Mouse (Mus musculus) stomach, embryonic 16.5 days (tissue): ENCODE data around the gene Dok3. TPM values are rescaled to one million over a fixed set of nuclear protein-coding genes. Genes with fewer than 3 reads are reported as not detected.
A peak's percentile ranks its signal among the peaks of the same experiment; 100 is the strongest.

Source experiments
- ATAC-seq: fragments of 200-750 bp; cut with Nextera tagmentation; 2 replicates; pipeline ENCODE4 v1.8.0; 2017; ENCODE audit warnings: moderate number of reproducible peaks, moderate TSS enrichment; ENCODE audit not compliant: insufficient read depth, low FRiP score
- H3K27ac ChIP-seq: fragments of 300-500 bp; sonication (generic); 2 replicates; pipeline ENCODE4 v1.5.1; 2014; ENCODE audit warnings: low read length
- H3K27me3 ChIP-seq: fragments of 300-500 bp; sonication (generic); 2 replicates; pipeline ENCODE4 v1.6.1; 2014; ENCODE audit warnings: low read length, control low read depth, mixed read lengths; ENCODE audit not compliant: control insufficient read depth, insufficient read depth
- H3K36me3 ChIP-seq: fragments of 300-500 bp; sonication (generic); 2 replicates; pipeline ENCODE4 v1.6.1; 2014; ENCODE audit warnings: low read length; ENCODE audit not compliant: control insufficient read depth, insufficient read depth
- H3K4me1 ChIP-seq: fragments of 300-500 bp; sonication (generic); 2 replicates; pipeline ENCODE4 v1.6.1; 2014; ENCODE audit warnings: low read length, control low read depth, mixed read lengths; ENCODE audit not compliant: control insufficient read depth, insufficient read depth
- H3K4me2 ChIP-seq: fragments of 300-500 bp; sonication (generic); 2 replicates; pipeline ENCODE4 v1.6.1; 2014; ENCODE audit warnings: low read depth, low read length, mixed read lengths
- H3K4me3 ChIP-seq: fragments of 300-500 bp; sonication (generic); replicated peaks from 2 replicates; pipeline ENCODE4 v1.5.1; 2014; ENCODE audit warnings: mild to moderate bottlenecking, low read length
- H3K9ac ChIP-seq: fragments of 300-500 bp; sonication (generic); 2 replicates; pipeline ENCODE4 v1.6.1; 2014; ENCODE audit warnings: low read length
- H3K9me3 ChIP-seq: fragments of 300-500 bp; sonication (generic); replicated peaks from 2 replicates; pipeline ENCODE4 v1.6.1; 2016; ENCODE audit warnings: low read length, control low read depth; ENCODE audit not compliant: control insufficient read depth
- WGBS: fragments of 180-500 bp; shearing (Covaris S2); extraction: QIAGEN DNeasy Blood & Tissue Kit; methylation state at CpG from one replicate; pipeline ENCODE4 v1.1.7; 2014; 5-methylcytosine and 5-hydroxymethylcytosine counted together
- microRNA-seq: library from miRNA; unstranded; fragments of <30 nt; microRNA quantifications from one replicate; pipeline ENCODE4, GENCODE M21; 2016
- polyA plus RNA-seq: library from polyadenylated mRNA; unstranded; fragments of >200 nt; fragmentation: Nextera tagmentation; extraction: Ambion mirVana; gene quantifications from 2 replicates; pipeline ENCODE4 v1.2.1, GENCODE M21; 2015

Dok3 gene
- polyA plus RNA-seq, 1 experiment from 2014 or later, result 4.9 TPM

DNA sequence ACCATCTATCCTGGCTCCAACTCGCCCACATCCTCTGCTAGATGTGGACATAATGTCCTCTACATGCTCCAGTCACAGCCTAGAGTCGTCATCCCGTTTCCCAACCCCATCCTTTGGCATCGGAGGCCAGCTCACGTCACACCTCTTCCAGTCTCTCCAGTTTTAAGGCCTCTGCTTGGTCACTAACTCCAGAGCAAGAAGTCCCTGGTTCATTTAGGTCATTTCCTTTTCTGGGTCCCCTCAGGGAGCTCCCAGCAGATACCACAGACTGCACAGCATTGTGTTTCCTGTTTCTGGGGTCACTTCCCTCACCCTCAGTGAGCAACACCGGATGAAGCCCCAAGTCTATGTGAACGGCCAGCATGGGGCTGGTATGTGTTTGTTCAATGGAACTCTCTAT, 50.1 kb downstream of the Dok3 start:
- ATAC-seq, result no peak
- 82% methylated on average over 7 of the region's 7 CpGs for WGBS

DNA sequence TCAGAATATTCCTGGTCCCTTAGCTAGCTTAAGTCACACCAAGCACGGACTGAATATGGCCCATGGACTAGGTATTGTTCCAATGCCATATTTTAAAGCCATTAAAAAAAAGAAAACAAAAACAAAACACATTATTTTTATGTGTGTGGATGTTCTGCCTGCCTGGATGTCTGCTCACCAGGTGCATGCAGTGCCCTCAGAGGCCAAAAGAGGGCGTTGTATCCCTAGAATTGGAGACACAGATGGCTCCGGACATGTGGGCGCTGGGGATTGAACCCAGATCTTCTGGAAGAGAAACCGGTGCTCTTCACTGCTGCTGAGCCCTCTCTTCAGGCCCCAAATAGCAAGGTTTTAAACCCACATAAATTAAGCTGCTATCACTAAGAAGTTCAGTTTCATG, 51.1 kb downstream of the Dok3 start:
- Histone ChIP-seq H3K4me3 (no peak overlapping the region), H3K4me2 (no peak overlapping the region), H3K27ac (no peak overlapping the region), H3K9me3 (no peaks in the 10 kb centered on the region), H3K9ac (no peak overlapping the region), H3K4me1 (peaks cover 15% of the 10 kb centered on the region), H3K36me3 (peaks cover 29% of the 10 kb centered on the region), H3K27me3 (no peaks in the 10 kb centered on the region)
- no peak for ATAC-seq
- WGBS, result 58% methylated on average over 5 of the region's 5 CpGs

More for the DNA sequence above, 50.1 kb downstream of the Dok3 start:
- H3K36me3 ChIP-seq, result peaks cover 29% of the 10 kb centered on the region
- H3K9me3 ChIP-seq, result no peaks in the 10 kb centered on the region
- no peak overlapping the region for H3K9ac ChIP-seq
- no peaks in the 10 kb centered on the region for H3K27me3 ChIP-seq
- no peak overlapping the region for H3K4me2 ChIP-seq
- no peak overlapping the region for H3K27ac ChIP-seq
- peaks cover 18% of the 10 kb centered on the region for H3K4me1 ChIP-seq
- no peak overlapping the region for H3K4me3 ChIP-seq

DNA sequence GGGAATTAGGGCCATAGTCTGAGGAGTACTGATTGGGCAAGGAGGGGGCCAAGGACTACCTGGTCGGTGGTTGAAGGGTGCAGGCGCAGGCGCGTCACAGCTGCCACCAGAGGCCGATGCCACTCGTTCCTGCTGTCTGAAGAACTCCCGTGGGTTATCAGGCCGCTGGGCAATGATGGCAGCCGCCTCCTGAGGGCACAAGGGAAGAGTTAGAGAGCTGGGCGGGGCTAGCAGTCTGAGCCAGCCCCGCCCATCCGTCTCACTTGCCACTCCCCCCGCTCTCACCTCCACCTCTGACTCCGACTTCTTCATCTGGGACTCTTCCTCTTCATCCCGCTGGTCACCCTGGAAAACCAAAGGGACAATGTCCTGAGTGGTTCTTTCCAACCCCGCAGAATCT, 51.6 kb downstream of the Dok3 start:
- H3K4me2 ChIP-seq, result no peak overlapping the region
- WGBS, result 66% methylated on average over 16 of the region's 16 CpGs
- no peaks in the 10 kb centered on the region for H3K27me3 ChIP-seq
- peaks cover 13% of the 10 kb centered on the region for H3K4me1 ChIP-seq
- H3K36me3 ChIP-seq, result peaks cover 29% of the 10 kb centered on the region
- ATAC-seq, result no peak
- no peak overlapping the region for H3K27ac ChIP-seq
- H3K9me3 ChIP-seq, result no peaks in the 10 kb centered on the region
- H3K4me3 ChIP-seq, result no peak overlapping the region
- no peak overlapping the region for H3K9ac ChIP-seq

DNA sequence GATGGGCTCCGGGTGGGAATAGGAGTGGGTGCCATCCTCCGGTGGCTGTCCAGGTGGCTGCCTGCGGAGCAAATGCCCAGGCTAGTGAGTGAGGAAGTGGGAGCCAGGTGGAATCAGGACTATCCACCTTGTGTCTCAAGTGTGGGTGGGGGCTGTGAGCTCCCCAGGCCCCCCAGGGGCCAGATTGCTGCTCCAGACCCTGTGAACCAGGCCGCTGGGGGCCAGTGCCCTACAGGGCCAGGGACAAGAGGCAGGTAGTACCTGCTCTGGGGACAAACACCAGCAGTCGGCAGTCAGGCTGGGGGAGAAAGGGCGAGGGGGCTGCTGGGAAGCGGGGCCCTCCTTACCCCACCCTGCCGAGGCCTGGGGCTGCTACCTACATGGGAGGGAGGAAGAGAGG, 52.8 kb downstream of the Dok3 start:
- WGBS, result 90% methylated on average over 8 of the region's 8 CpGs
- Histone ChIP-seq H3K9me3 (no peaks in the 10 kb centered on the region), H3K4me1 (peaks cover 12% of the 10 kb centered on the region), H3K4me3 (no peak overlapping the region), H3K36me3 (peaks cover 24% of the 10 kb centered on the region), H3K27me3 (no peaks in the 10 kb centered on the region), H3K27ac (no peak overlapping the region), H3K9ac (no peak overlapping the region), H3K4me2 (no peak overlapping the region)
- ATAC-seq, result no peak

DNA sequence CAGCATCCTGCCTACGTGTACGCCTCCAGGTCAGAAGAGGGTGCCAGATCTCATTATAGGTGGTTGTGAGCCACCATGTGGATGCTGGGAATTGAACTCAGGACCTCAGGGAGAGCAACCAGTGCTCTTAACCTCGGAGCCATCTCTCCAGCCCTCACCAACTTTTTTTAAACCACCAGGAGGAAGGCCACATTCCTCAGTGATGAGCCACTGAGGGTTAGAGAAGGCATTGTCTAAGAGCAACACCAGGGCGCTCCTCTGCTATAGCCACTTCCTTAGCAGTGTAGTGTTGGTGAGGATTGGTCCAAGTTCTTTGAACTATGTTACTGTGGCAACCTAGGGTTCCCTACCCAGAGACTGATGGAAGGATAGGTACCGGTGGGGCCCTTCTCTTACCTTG, 53.3 kb downstream of the Dok3 start:
- Histone ChIP-seq H3K4me1 (peaks cover 17% of the 10 kb centered on the region), H3K4me2 (no peak overlapping the region), H3K27me3 (no peaks in the 10 kb centered on the region), H3K36me3 (peaks cover 21% of the 10 kb centered on the region), H3K9ac (no peak overlapping the region), H3K27ac (no peak overlapping the region), H3K9me3 (no peaks in the 10 kb centered on the region), H3K4me3 (no peak overlapping the region)
- WGBS, result 82% methylated on average over 5 of the region's 5 CpGs
- ATAC-seq, result no peak

DNA sequence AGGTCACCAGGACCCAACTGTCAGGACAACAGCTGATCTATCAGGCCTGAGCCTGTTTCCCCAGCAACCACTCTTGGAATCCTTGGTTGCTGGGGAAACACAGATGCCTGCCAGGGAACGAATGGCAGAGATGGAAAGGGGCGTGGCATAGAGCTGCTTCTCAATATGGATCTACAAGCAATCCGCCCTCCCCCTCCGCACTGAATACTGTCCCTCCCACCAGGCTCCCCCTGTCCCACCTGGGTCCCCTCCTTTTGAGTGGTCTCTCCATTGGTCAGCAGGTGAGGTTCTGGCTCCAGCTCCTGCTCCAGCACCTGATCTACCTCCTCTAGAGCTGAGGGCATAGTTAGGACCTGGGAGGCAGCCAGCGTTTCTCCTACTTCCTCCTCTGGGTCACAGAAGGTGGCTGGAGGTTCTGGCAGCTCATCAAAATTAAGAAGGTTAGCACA, 54.5 kb downstream of the Dok3 start:
- Histone ChIP-seq H3K36me3 (peaks cover 15% of the 10 kb centered on the region), H3K4me2 (no peak overlapping the region), H3K27ac (no peak overlapping the region), H3K27me3 (peaks cover 4% of the 10 kb centered on the region; the same call in 1 of the 2 replicates), H3K9ac (no peak overlapping the region), H3K4me1 (peaks cover 17% of the 10 kb centered on the region), H3K9me3 (no peaks in the 10 kb centered on the region), H3K4me3 (no peak overlapping the region)
- 55% methylated on average over 5 of the region's 5 CpGs for WGBS
- ATAC-seq, result no peak

DNA sequence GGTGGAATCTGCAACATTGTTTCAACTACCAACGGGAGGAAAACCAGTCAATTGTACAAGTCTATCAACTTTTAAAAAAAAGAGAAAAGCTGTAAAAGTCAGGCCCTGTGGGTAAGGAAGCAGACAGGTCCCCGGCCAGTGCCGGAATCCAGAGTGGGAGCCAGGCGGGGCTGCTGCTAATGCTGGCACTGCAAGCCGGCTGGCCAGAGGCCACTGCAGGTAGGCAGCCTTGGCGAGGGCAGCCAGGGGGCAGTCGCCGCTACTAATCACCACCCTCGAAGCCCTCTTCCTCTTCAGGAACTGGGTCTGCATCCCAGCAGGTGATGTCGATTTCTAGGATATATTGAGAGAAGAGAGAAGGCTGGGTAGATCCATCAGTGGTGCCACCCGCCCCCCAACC, 55.1 kb downstream of the Dok3 start:
- Histone ChIP-seq H3K27ac (no peak overlapping the region), H3K9me3 (no peaks in the 10 kb centered on the region), H3K36me3 (peaks cover 15% of the 10 kb centered on the region), H3K4me2 (no peak overlapping the region), H3K4me3 (no peak overlapping the region), H3K27me3 (peaks cover 4% of the 10 kb centered on the region; the same call in 1 of the 2 replicates), H3K4me1 (peaks cover 17% of the 10 kb centered on the region), H3K9ac (no peak overlapping the region)
- ATAC-seq, result no peak
- 70% methylated on average over 11 of the region's 11 CpGs for WGBS

Small RNAs within 50 kb of the gene (microRNA-seq; reads per million reads assigned to microRNA genes)
- gene Mir6944 (7.4 reads per million, percentile 29 among the genes with 10 or more reads in this experiment), gene Mir6945 (3.3 reads per million, percentile 19 among the genes with 10 or more reads in this experiment)

Other genes with a start within 250 kb of the Dok3 start
- gene Prelid1, start 208.8 kb downstream of the Dok3 start, polyA plus RNA-seq, result 444 and 484 TPM in 2 replicates
- 76.2 and 79.2 TPM in 2 replicates for gene Rab24, start 207.3 kb downstream of the Dok3 start, polyA plus RNA-seq
- gene Mxd3, start 199.5 kb downstream of the Dok3 start, polyA plus RNA-seq, result 31.8 and 35.5 TPM in 2 replicates
- 112 and 113 TPM in 2 replicates for gene Lman2, start 166.5 kb downstream of the Dok3 start, polyA plus RNA-seq
- 1.00 and 1.6 TPM in 2 replicates for gene Rgs14, start 159.6 kb downstream of the Dok3 start, polyA plus RNA-seq
- 0.14 and 0.17 TPM in 2 replicates for gene Slc34a1, start 131.1 kb downstream of the Dok3 start, polyA plus RNA-seq
- gene Pfn3, start 114.1 kb downstream of the Dok3 start, polyA plus RNA-seq, result not detected in 2 replicates
- 4.5 and 5.6 TPM in 2 replicates for gene F12, start 102.5 kb downstream of the Dok3 start, polyA plus RNA-seq
- gene Grk6, start 84.2 kb downstream of the Dok3 start, polyA plus RNA-seq, result 14.6 TPM in 2 replicates
- gene Prr7, start 65.0 kb downstream of the Dok3 start, polyA plus RNA-seq, result 0.22 and 0.26 TPM in 2 replicates
- gene Dbn1, start 41.2 kb downstream of the Dok3 start, polyA plus RNA-seq, result 111 and 113 TPM in 2 replicates
- 240 and 243 TPM in 2 replicates for gene Pdlim7, start 15.6 kb downstream of the Dok3 start, polyA plus RNA-seq
- gene Ddx41, start 7.4 kb upstream of the Dok3 start, polyA plus RNA-seq, result 52.5 and 53.4 TPM in 2 replicates
- gene Fam193b, start 41.8 kb upstream of the Dok3 start, polyA plus RNA-seq, result 26.1 and 30.1 TPM in 2 replicates
- 162 and 167 TPM in 2 replicates for gene Tmed9, start 44.4 kb upstream of the Dok3 start, polyA plus RNA-seq
- gene B4galt7, start 70.6 kb upstream of the Dok3 start, polyA plus RNA-seq, result 20.5 and 24.5 TPM in 2 replicates
- 44.3 and 52.8 TPM in 2 replicates for gene Caml, start 93.7 kb upstream of the Dok3 start, polyA plus RNA-seq
- 31.2 and 32.5 TPM in 2 replicates for gene Ddx46, start 105.7 kb upstream of the Dok3 start, polyA plus RNA-seq
- gene B230219D22Rik, start 163.8 kb upstream of the Dok3 start, polyA plus RNA-seq, result 47.6 and 50.5 TPM in 2 replicates
- gene Txndc15, start 185.4 kb upstream of the Dok3 start, polyA plus RNA-seq, result 76.6 and 80.1 TPM in 2 replicates
- gene Pcbd2, start 198.1 kb upstream of the Dok3 start, polyA plus RNA-seq, result 68.8 and 72.1 TPM in 2 replicates